Mouse (Mus musculus) CH12.LX (cell line): ENCODE results near the gene Kmt5c. TPM values are rescaled to one million over a fixed set of nuclear protein-coding genes. Genes with fewer than 3 reads are reported as not detected.

ENCODE experiments used
- DNase-seq: peaks from one replicate; pipeline ENCODE4 v3.0.0-alpha.2; 2013; ENCODE audit errors: extremely low read depth
- H3K27ac ChIP-seq: 2 replicates; pipeline ENCODE4 v1.5.1; 2012; ENCODE audit warnings: low read depth, mild to moderate bottlenecking, control low read depth, moderate library complexity; ENCODE audit not compliant: insufficient read depth
- H3K27me3 ChIP-seq: replicated peaks from 2 replicates; pipeline ENCODE3; 2012; ENCODE audit warnings: inconsistent platforms
- H3K36me3 ChIP-seq, 2 experiments: replicated peaks in 1 of 2; 2 replicates each; pipeline versions ENCODE3 to v1.6.1; 2012; ENCODE audit warnings: inconsistent platforms in 1 of 2, low read length in 1 of 2, mild to moderate bottlenecking in 1 of 2, mixed read lengths in 1 of 2, moderate library complexity in 1 of 2; ENCODE audit not compliant: control insufficient read depth in 1 of 2, insufficient read depth in 1 of 2
- H3K4me1 ChIP-seq, 2 experiments: 2 replicates each; pipeline ENCODE4 v1.6.1; 2012; ENCODE audit warnings: inconsistent platforms in 1 of 2, moderate library complexity in 1 of 2; ENCODE audit not compliant: insufficient read depth in 2 of 2, control insufficient read depth in 1 of 2
- H3K4me2 ChIP-seq: 2 replicates; pipeline ENCODE4 v1.6.1; 2012; ENCODE audit warnings: low read depth, mild to moderate bottlenecking, control low read depth; ENCODE audit not compliant: poor library complexity, insufficient read depth, severe bottlenecking
- H3K4me3 ChIP-seq, 3 experiments: fragments of 150-350 bp in 1 of 3; sonication (generic) in 1 of 3; replicated peaks in 1 of 3; 2 replicates each; pipeline versions ENCODE3 to v1.5.1; 2011 to 2012; ENCODE audit warnings: low read depth in 2 of 3, low read length in 2 of 3, mild to moderate bottlenecking in 2 of 3, moderate library complexity in 2 of 3, control low read depth in 1 of 3, improper control_type of control experiment in 1 of 3, inconsistent platforms in 1 of 3, mixed read lengths in 1 of 3; ENCODE audit not compliant: poor library complexity in 1 of 3
- H3K79me2 ChIP-seq: replicated peaks from 2 replicates; pipeline ENCODE4 v1.6.1; 2012; ENCODE audit warnings: mild to moderate bottlenecking, moderate library complexity; ENCODE audit not compliant: control insufficient read depth, poor library complexity, insufficient read depth, severe bottlenecking; ENCODE audit errors: extremely low read depth
- H3K9ac ChIP-seq: 2 replicates; pipeline ENCODE4 v1.6.1; 2012; ENCODE audit warnings: low read depth, mild to moderate bottlenecking, control low read depth, moderate library complexity; ENCODE audit not compliant: insufficient read depth
- H3K9me3 ChIP-seq: replicated peaks from 2 replicates; pipeline ENCODE3; 2012; ENCODE audit warnings: low read length, inconsistent platforms, mixed read lengths
- CHD1 ChIP-seq: IDR thresholded peaks from 2 replicates; pipeline ENCODE4 v1.6.1; 2012; ENCODE audit warnings: low read depth, low read length, improper control_type of control experiment, inconsistent platforms
- EP300 ChIP-seq: IDR thresholded peaks from 2 replicates; pipeline ENCODE4 v1.6.1; 2011; ENCODE audit warnings: low read length, improper control_type of control experiment
- ETS1 ChIP-seq: conservative IDR thresholded peaks from 2 replicates; pipeline ENCODE4 v1.6.1; 2012; ENCODE audit warnings: low read depth, mild to moderate bottlenecking, inconsistent platforms, low read length, improper control_type of control experiment, moderate library complexity
- JUND ChIP-seq: conservative IDR thresholded peaks from 2 replicates; pipeline ENCODE4 v1.6.1; 2011; ENCODE audit warnings: low read depth, low read length, improper control_type of control experiment
- MAX ChIP-seq: IDR thresholded peaks from 2 replicates; pipeline ENCODE4 v1.6.1; 2011; ENCODE audit warnings: low read length, improper control_type of control experiment
- MEF2A ChIP-seq: IDR thresholded peaks from 2 replicates; pipeline ENCODE4 v1.6.1; 2014; ENCODE audit warnings: low read depth, mild to moderate bottlenecking, inconsistent platforms, low read length, improper control_type of control experiment, borderline replicate concordance
- MXI1 ChIP-seq: IDR thresholded peaks from 2 replicates; pipeline ENCODE4 v1.6.1; 2011; ENCODE audit warnings: mild to moderate bottlenecking, low read depth, low read length, improper control_type of control experiment
- NRF1 ChIP-seq: IDR thresholded peaks from 2 replicates; pipeline ENCODE4 v1.6.1; 2014; ENCODE audit warnings: low read depth, mild to moderate bottlenecking, inconsistent platforms, low read length, improper control_type of control experiment, moderate library complexity
- PAX5 ChIP-seq: IDR thresholded peaks from 2 replicates; pipeline ENCODE4 v1.6.1; 2012; ENCODE audit warnings: low read length, inconsistent platforms, mixed read lengths
- POLR2A ChIP-seq: IDR thresholded peaks from 2 replicates; pipeline ENCODE4 v1.6.1; 2011; ENCODE audit warnings: low read depth, mild to moderate bottlenecking, improper control_type of control experiment, low read length
- POLR2AphosphoS2 ChIP-seq: IDR thresholded peaks from 2 replicates; pipeline ENCODE4 v1.6.1; 2011; ENCODE audit warnings: low read depth, low read length, improper control_type of control experiment
- RCOR1 ChIP-seq: conservative IDR thresholded peaks from 2 replicates; pipeline ENCODE4 v1.6.1; 2012; ENCODE audit warnings: low read depth, mild to moderate bottlenecking, inconsistent platforms, low read length, improper control_type of control experiment
- TBP ChIP-seq: conservative IDR thresholded peaks from 2 replicates; pipeline ENCODE4 v1.6.1; 2011; ENCODE audit warnings: low read depth, low read length, improper control_type of control experiment
- TCF12 ChIP-seq: IDR thresholded peaks from 2 replicates; pipeline ENCODE4 v1.6.1; 2014; ENCODE audit warnings: low read depth, mild to moderate bottlenecking, inconsistent platforms, low read length, improper control_type of control experiment
- USF2 ChIP-seq: conservative IDR thresholded peaks from 2 replicates; pipeline ENCODE4 v1.6.1; 2011; ENCODE audit warnings: low read depth, low read length, improper control_type of control experiment
- dilution Hi-C: fragments of 300-500 bp; cut with MboI; formaldehyde crosslinking; loops from 2 replicates; pipeline ENCODE4 v1.14.3; 2020; ENCODE audit warnings: low sequenced_read_pairs; ENCODE audit not compliant: extremely low pct_unique_long_range_greater_than_20kb, extremely low pct_ligation_motif_present
- in situ Hi-C: fragments of 300-500 bp; cut with MboI; formaldehyde crosslinking; loops from 3 replicates; pipeline ENCODE4 v1.14.3; 2019; ENCODE audit warnings: low sequenced_read_pairs, low pct_ligation_motif_present, low pct_unique_long_range_greater_than_20kb, mixed read lengths
- polyA plus RNA-seq: library from polyadenylated mRNA; unstranded; fragments of >175 nt; gene quantifications from 2 replicates; pipeline ENCODE4 v1.2.1, GENCODE M21; 2012; ENCODE audit warnings: low read depth; ENCODE audit not compliant: insufficient read length
- total RNA-seq, 2 experiments: library from RNA; depleted of rRNA; stranded (reverse); fragments of 300-350 nt in 1 of 2; fragments of >200 nt in 1 of 2; gene quantifications; 2 replicates each; pipeline ENCODE4 v1.2.3; 2012 to 2014

The Kmt5c gene
- total and polyA plus RNA-seq, 3 experiments, result 41.2 to 46.7 (median 41.3) TPM

GRCm38 (mm10) chr7:4739041-4739543 lies 823 bp upstream of the Kmt5c start:
- H3K27me3 ChIP-seq, result no peaks in the 10 kb centered on the region
- H3K9me3 ChIP-seq, result no peaks in the 10 kb centered on the region
- in situ Hi-C loops (no loop called here), dilution Hi-C loops (no loop called here)
- H3K36me3 ChIP-seq, result peaks cover 14 to 25% of the 10 kb centered on the region in 2 experiments
- no peaks in the 10 kb centered on the region for H3K79me2 ChIP-seq
- H3K27ac ChIP-seq, result peak overlapping the region; percentile 71
- peaks cover 5 to 24% of the 10 kb centered on the region in 2 experiments; a peak in 3 of 4 replicates for H3K4me1 ChIP-seq
- H3K9ac ChIP-seq, result peak overlapping the region; percentile 73
- H3K4me2 ChIP-seq, result peak overlapping the region; percentile 63
- no peak for DNase-seq
- TF ChIP-seq PAX5 (no peak), NRF1 (peak; percentile 71; the same call in 1 of the 2 replicates), MXI1 (no peak), TBP (0 out of 2 replicates have a peak, but pooled peaks have one; percentile 29), RCOR1 (0 out of 2 replicates have a peak, but pooled peaks have one; percentile 50), EP300 (peak; percentile 53), ETS1 (0 out of 2 replicates have a peak, but pooled peaks have one; percentile 22)
- TF ChIP-seq, all 38 proteins: peak for 5
- H3K4me3 ChIP-seq, result peak overlapping the region; percentile 46 to 55 (median 47)

DNA sequence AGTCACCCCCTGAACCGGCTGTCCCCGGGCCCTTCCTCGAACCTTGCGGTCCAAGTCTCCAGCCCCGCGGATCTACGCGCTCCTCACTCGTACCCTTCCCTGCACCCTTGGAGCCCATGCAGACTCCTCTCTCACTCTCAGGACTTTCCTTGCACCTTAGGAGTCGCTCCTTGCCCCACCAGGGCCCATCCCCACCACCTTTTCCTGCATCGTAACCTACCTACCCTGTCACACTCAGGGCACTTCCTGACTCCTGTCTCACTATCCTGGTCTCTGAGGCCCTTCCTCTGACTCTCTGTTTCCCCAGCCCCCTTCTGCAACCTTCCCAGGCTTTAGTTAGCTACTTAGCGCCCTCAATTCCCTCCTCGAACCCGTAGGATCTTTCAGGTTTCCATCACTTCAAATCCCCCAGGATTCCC lies 403 bp downstream of the Kmt5c start:
- TF ChIP-seq MAX (0 out of 2 replicates have a peak, but pooled peaks have one; percentile 23), CHD1 (no peak), ETS1 (no peak), POLR2A (no peak), NRF1 (no peak), JUND (no peak), USF2 (no peak), TCF12 (0 out of 2 replicates have a peak, but pooled peaks have one; percentile 39), MEF2A (no peak), POLR2AphosphoS2 (no peak)
- H3K9ac ChIP-seq, result peak overlapping the region; percentile 85
- peak overlapping the region; percentile 94 for H3K4me2 ChIP-seq
- in situ Hi-C loops, result no loop called here
- H3K79me2 ChIP-seq, result no peaks in the 10 kb centered on the region
- H3K36me3 ChIP-seq, result peaks cover 17 to 36% of the 10 kb centered on the region in 2 experiments
- H3K4me3 ChIP-seq, result peak overlapping the region; percentile 87 to 98 (median 88)
- H3K27ac ChIP-seq, result peak overlapping the region; percentile 37
- H3K4me1 ChIP-seq, result peaks cover 5 to 24% of the 10 kb centered on the region in 2 experiments; a peak in 3 of 4 replicates
- no peaks in the 10 kb centered on the region for H3K9me3 ChIP-seq
- no peaks in the 10 kb centered on the region for H3K27me3 ChIP-seq
- dilution Hi-C loops, result no loop called here
- DNase-seq, result peak; percentile 33
